Mouse (Mus musculus) spleen, adult 2 months (tissue): ENCODE results near the gene 4933428G20Rik.

ENCODE experiments used
- CTCF ChIP-seq: fragments of 200-500 bp; IDR thresholded peaks from 2 replicates; pipeline ENCODE4 v1.5.1; 2011; ENCODE audit warnings: mild to moderate bottlenecking, inconsistent platforms; ENCODE audit not compliant: insufficient read depth, insufficient read length, insufficient replicate concordance; ENCODE audit errors: extremely low read depth
- POLR2A ChIP-seq: fragments of 200-500 bp; IDR thresholded peaks from 2 replicates; pipeline ENCODE4 v1.6.1; 2011; ENCODE audit warnings: low read depth, low read length, inconsistent platforms

DNA sequence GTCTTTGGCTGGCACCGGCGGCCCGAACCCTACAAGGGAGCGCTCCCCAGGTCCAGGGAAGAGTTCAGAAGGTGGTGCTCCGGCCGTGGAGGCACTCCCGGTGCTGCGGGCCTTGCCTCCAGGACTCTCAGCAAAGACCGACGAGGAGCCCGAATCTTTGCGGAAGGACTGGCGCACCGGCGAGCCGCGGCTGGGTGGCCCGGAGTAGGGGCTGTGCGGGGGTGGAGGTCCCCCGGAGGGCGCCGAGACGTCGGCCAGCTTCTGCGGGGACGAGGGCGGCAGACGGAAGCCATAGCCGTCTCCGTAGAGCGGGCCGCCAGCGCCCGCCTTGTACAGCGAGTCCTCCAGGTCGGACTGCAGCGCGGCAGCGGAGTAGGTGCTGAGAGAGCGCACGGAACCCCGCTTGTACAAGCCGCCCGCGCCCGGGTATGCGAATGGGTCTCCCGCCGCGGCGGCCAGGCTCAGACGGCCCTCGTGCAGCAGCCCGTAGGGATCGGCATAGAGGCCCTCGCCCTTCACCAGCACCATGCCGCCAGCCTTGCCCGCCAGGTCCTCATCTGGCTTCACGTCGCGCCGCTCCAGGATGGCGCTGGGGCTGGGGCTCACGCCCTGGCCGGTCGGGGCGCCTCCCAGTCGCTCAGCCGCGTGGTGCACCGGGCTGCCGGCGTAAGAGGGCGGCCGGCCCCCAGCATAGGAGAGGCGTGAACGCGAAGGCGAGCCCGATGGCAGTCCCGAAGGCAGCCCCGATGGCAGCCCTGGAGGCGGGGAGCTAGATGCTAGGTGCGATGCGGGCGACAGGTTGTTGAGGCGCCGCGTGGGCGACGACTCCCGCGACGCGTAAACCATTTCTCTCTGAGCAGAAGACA is 34.5 kb upstream of the 4933428G20Rik start:
- TF ChIP-seq POLR2A = no peak
- TF ChIP-seq CTCF = no peak
